Mouse (Mus musculus) hindbrain, embryonic 13.5 days (tissue): Measurements from ENCODE around the gene Mcpt2. TPM values are rescaled to one million over a fixed set of nuclear protein-coding genes. Genes with fewer than 3 reads are reported as not detected.
"Not testable (repeated sequence)": the region's sequence is repeated elsewhere in the genome, so short reads cannot be mapped to it uniquely, and the experiment has no call there.

Experiments
- ATAC-seq: fragments of 200-750 bp; cut with Nextera tagmentation; 2 replicates; pipeline ENCODE4 v1.8.0; 2017; ENCODE audit warnings: moderate TSS enrichment; ENCODE audit not compliant: low FRiP score
- H3K27ac ChIP-seq: fragments of 300-500 bp; sonication (generic); 2 replicates; pipeline ENCODE4 v1.5.1; 2015; ENCODE audit warnings: inconsistent platforms, mild to moderate bottlenecking, moderate library complexity
- H3K27me3 ChIP-seq: fragments of 300-500 bp; sonication (generic); 2 replicates; pipeline ENCODE4 v1.6.1; 2015; ENCODE audit warnings: mild to moderate bottlenecking, inconsistent platforms
- H3K36me3 ChIP-seq: fragments of 300-500 bp; sonication (generic); 2 replicates; pipeline ENCODE4 v1.6.1; 2015; ENCODE audit warnings: mild to moderate bottlenecking, inconsistent platforms
- H3K4me1 ChIP-seq: fragments of 300-500 bp; sonication (generic); replicated peaks from 2 replicates; pipeline ENCODE4 v1.6.1; 2015; ENCODE audit warnings: inconsistent platforms
- H3K4me2 ChIP-seq: fragments of 300-500 bp; sonication (generic); 2 replicates; pipeline ENCODE4 v1.6.1; 2015; ENCODE audit warnings: inconsistent platforms, mild to moderate bottlenecking, moderate library complexity
- H3K4me3 ChIP-seq: fragments of 300-500 bp; sonication (generic); 2 replicates; pipeline ENCODE4 v1.5.1; 2015; ENCODE audit warnings: mild to moderate bottlenecking, inconsistent platforms
- H3K9ac ChIP-seq: fragments of 300-500 bp; sonication (generic); 2 replicates; pipeline ENCODE4 v1.6.1; 2015; ENCODE audit warnings: mild to moderate bottlenecking, inconsistent platforms
- H3K9me3 ChIP-seq: fragments of 300-500 bp; sonication (generic); 2 replicates; pipeline ENCODE4 v1.6.1; 2016; ENCODE audit warnings: inconsistent platforms
- WGBS: fragments of 180-500 bp; shearing (Covaris S2); methylation state at CpG from one replicate; pipeline ENCODE4 v1.1.7; 2015; 5-methylcytosine and 5-hydroxymethylcytosine counted together
- polyA plus RNA-seq: library from polyadenylated mRNA; unstranded; fragments of >200 nt; fragmentation: Nextera tagmentation; extraction: Ambion mirVana; gene quantifications from 2 replicates; pipeline ENCODE4 v1.2.1, GENCODE M21; 2015

Mcpt2 gene
- polyA plus RNA-seq, result not detected in 2 replicates

- H3K4me3 ChIP-seq, ATAC-seq, H3K4me2 ChIP-seq, H3K9me3 ChIP-seq, H3K9ac ChIP-seq, H3K36me3 ChIP-seq, H3K27ac ChIP-seq, H3K27me3 ChIP-seq, H3K4me1 ChIP-seq: not testable (repeated sequence)
- 88% methylated on average over 1 of the region's 1 CpGs for WGBS
Observed at GRCm38 (mm10) chr14:56041792-56042191, at the start of gene Mcpt2. Gene Mcpt2, plus strand, starts transcription at chr14:56042041.

- Histone ChIP-seq H3K4me2 (no peak overlapping the region), H3K36me3 (no peaks in the 10 kb centered on the region), H3K4me1 (no peaks in the 10 kb centered on the region), H3K9ac (no peak overlapping the region), H3K4me3 (no peak overlapping the region), H3K27me3 (no peaks in the 10 kb centered on the region), H3K27ac (no peak overlapping the region), H3K9me3 (no peaks in the 10 kb centered on the region)
- 79% methylated on average over 3 of the region's 3 CpGs for WGBS
- ATAC-seq, result no peak
Observed at GRCm38 (mm10) chr14:56013147-56013546, 28.7 kb upstream of the Mcpt2 start.

GRCm38 (mm10) chr14:56013924-56014323 lies 27.9 kb upstream of the Mcpt2 start:
- H3K27ac ChIP-seq, result no peak overlapping the region
- 92% methylated on average over 2 of the region's 2 CpGs for WGBS
- no peak overlapping the region for H3K4me2 ChIP-seq
- no peaks in the 10 kb centered on the region for H3K36me3 ChIP-seq
- no peaks in the 10 kb centered on the region for H3K4me1 ChIP-seq
- no peak overlapping the region for H3K9ac ChIP-seq
- no peaks in the 10 kb centered on the region for H3K9me3 ChIP-seq
- no peak for ATAC-seq
- H3K4me3 ChIP-seq, result no peak overlapping the region
- H3K27me3 ChIP-seq, result no peaks in the 10 kb centered on the region

GRCm38 (mm10) chr14:56017671-56018070 lies 24.2 kb upstream of the Mcpt2 start, which contains the start of gene Mcpt1:
Gene Mcpt1, plus strand, starts transcription at chr14:56017971.
- H3K9ac ChIP-seq, H3K36me3 ChIP-seq, H3K4me1 ChIP-seq, H3K4me2 ChIP-seq, ATAC-seq, H3K27me3 ChIP-seq, H3K9me3 ChIP-seq, H3K27ac ChIP-seq, H3K4me3 ChIP-seq: not testable (repeated sequence)
- WGBS, result 82% methylated on average over 3 of the region's 3 CpGs

GRCm38 (mm10) chr14:56019446-56019845 lies 22.4 kb upstream of the Mcpt2 start:
- H3K4me1 ChIP-seq, result no peaks in the 10 kb centered on the region
- no peak overlapping the region for H3K27ac ChIP-seq
- no peaks in the 10 kb centered on the region for H3K36me3 ChIP-seq
- no peak for ATAC-seq
- H3K4me2 ChIP-seq, result no peak overlapping the region
- H3K27me3 ChIP-seq, result no peaks in the 10 kb centered on the region
- H3K9me3 ChIP-seq, result no peaks in the 10 kb centered on the region
- 67% methylated on average over 1 of the region's 1 CpGs for WGBS
- no peak overlapping the region for H3K9ac ChIP-seq
- no peak overlapping the region for H3K4me3 ChIP-seq

- H3K4me3 ChIP-seq, H3K27ac ChIP-seq, H3K27me3 ChIP-seq, ATAC-seq, H3K36me3 ChIP-seq, H3K4me2 ChIP-seq, H3K9ac ChIP-seq, H3K9me3 ChIP-seq, H3K4me1 ChIP-seq: not testable (repeated sequence)
- 94% methylated on average over 4 of the region's 4 CpGs for WGBS
Observed at GRCm38 (mm10) chr14:56021305-56021704, 20.5 kb upstream of the Mcpt2 start.

- not testable (repeated sequence) for H3K27me3 ChIP-seq, H3K4me1 ChIP-seq, H3K4me3 ChIP-seq, H3K27ac ChIP-seq, H3K4me2 ChIP-seq, ATAC-seq, H3K9me3 ChIP-seq, H3K36me3 ChIP-seq, H3K9ac ChIP-seq
- WGBS, result 79% methylated on average over 3 of the region's 3 CpGs
Observed at GRCm38 (mm10) chr14:56030395-56030794, 11.4 kb upstream of the Mcpt2 start, which contains the start of gene Mcpt9. Gene Mcpt9, minus strand, starts transcription at chr14:56030495.

GRCm38 (mm10) chr14:56034433-56034832 lies 7.4 kb upstream of the Mcpt2 start:
- no peaks in the 10 kb centered on the region for H3K27me3 ChIP-seq
- no peaks in the 10 kb centered on the region for H3K9me3 ChIP-seq
- ATAC-seq, result no peak
- WGBS, result 81% methylated on average over 2 of the region's 2 CpGs
- H3K4me1 ChIP-seq, result no peaks in the 10 kb centered on the region
- H3K4me3 ChIP-seq, result no peak overlapping the region
- no peak overlapping the region for H3K9ac ChIP-seq
- H3K27ac ChIP-seq, result no peak overlapping the region
- no peaks in the 10 kb centered on the region for H3K36me3 ChIP-seq
- no peak overlapping the region for H3K4me2 ChIP-seq

GRCm38 (mm10) chr14:56055408-56055807 lies 13.6 kb downstream of the Mcpt2 start:
- Histone ChIP-seq H3K36me3 (no peaks in the 10 kb centered on the region), H3K9ac (no peak overlapping the region), H3K4me2 (no peak overlapping the region), H3K4me1 (no peaks in the 10 kb centered on the region), H3K27me3 (no peaks in the 10 kb centered on the region), H3K9me3 (no peaks in the 10 kb centered on the region), H3K27ac (no peak overlapping the region), H3K4me3 (no peak overlapping the region)
- no peak for ATAC-seq
- WGBS, result 87% methylated on average over 3 of the region's 3 CpGs

GRCm38 (mm10) chr14:56057722-56058121 lies 15.9 kb downstream of the Mcpt2 start:
- Histone ChIP-seq H3K27ac (no peak overlapping the region), H3K27me3 (no peaks in the 10 kb centered on the region), H3K4me3 (no peak overlapping the region), H3K36me3 (no peaks in the 10 kb centered on the region), H3K9me3 (no peaks in the 10 kb centered on the region), H3K4me1 (no peaks in the 10 kb centered on the region), H3K4me2 (no peak overlapping the region), H3K9ac (no peak overlapping the region)
- no peak for ATAC-seq
- 89% methylated on average over 4 of the region's 4 CpGs for WGBS

- H3K9me3 ChIP-seq, ATAC-seq, H3K4me2 ChIP-seq, H3K4me3 ChIP-seq, H3K27ac ChIP-seq, H3K27me3 ChIP-seq, H3K36me3 ChIP-seq, H3K9ac ChIP-seq, H3K4me1 ChIP-seq: not testable (repeated sequence)
- 77% methylated on average over 3 of the region's 3 CpGs for WGBS
Observed at GRCm38 (mm10) chr14:56062213-56062612, 20.4 kb downstream of the Mcpt2 start, which contains the start of gene Mcpt4. Gene Mcpt4, minus strand, starts transcription at chr14:56062313.

- 72% methylated on average over 4 of the region's 4 CpGs for WGBS
- ATAC-seq, result no peak
- H3K4me1 ChIP-seq, result no peaks in the 10 kb centered on the region
- H3K9ac ChIP-seq, result no peak overlapping the region
- no peaks in the 10 kb centered on the region for H3K36me3 ChIP-seq
- no peak overlapping the region for H3K27ac ChIP-seq
- H3K27me3 ChIP-seq, result no peaks in the 10 kb centered on the region
- H3K9me3 ChIP-seq, result no peaks in the 10 kb centered on the region
- H3K4me3 ChIP-seq, result no peak overlapping the region
- no peak overlapping the region for H3K4me2 ChIP-seq
Observed at GRCm38 (mm10) chr14:56082016-56082415, 40.2 kb downstream of the Mcpt2 start.

GRCm38 (mm10) chr14:56085167-56085566 lies 43.3 kb downstream of the Mcpt2 start, which contains the start of gene Mcpt8:
Gene Mcpt8, minus strand, starts transcription at chr14:56085273.
- Histone ChIP-seq H3K27ac (no peak within 1 kb of the TSS), H3K9me3 (no peaks in the 10 kb centered on the region), H3K27me3 (no peaks in the 10 kb centered on the region), H3K36me3 (no peaks in the 10 kb centered on the region), H3K4me3 (no peak within 1 kb of the TSS), H3K9ac (no peak within 1 kb of the TSS), H3K4me1 (no peaks in the 10 kb centered on the region), H3K4me2 (no peak within 1 kb of the TSS)
- ATAC-seq, result no peak
- 97% methylated on average over 2 of the region's 2 CpGs for whole genome bisulfite sequencing
